Mouse (Mus musculus) forebrain, embryonic 11.5 days (tissue): ENCODE data around the gene Per1. TPM values are rescaled to one million over a fixed set of nuclear protein-coding genes. Genes with fewer than 3 reads are reported as not detected.

Experiments used
- ATAC-seq: fragments of 200-750 bp; cut with Nextera tagmentation; replicated peaks from 2 replicates; pipeline ENCODE4 v1.8.0; 2017; ENCODE audit warnings: moderate TSS enrichment; ENCODE audit not compliant: low FRiP score
- DNase-seq: peaks from one replicate; pipeline ENCODE4 v3.0.0-alpha.2; 2017; ENCODE audit warnings: low spot score
- H3K27ac ChIP-seq: fragments of 300-500 bp; sonication (generic); 2 replicates; pipeline ENCODE4 v1.5.1; 2014; ENCODE audit warnings: low read depth, low read length
- H3K27me3 ChIP-seq: fragments of 300-500 bp; sonication (generic); 2 replicates; pipeline ENCODE4 v1.6.1; 2014; ENCODE audit warnings: mild to moderate bottlenecking, low read length, mixed read lengths; ENCODE audit not compliant: control insufficient read depth, insufficient read depth
- H3K36me3 ChIP-seq: fragments of 300-500 bp; sonication (generic); 2 replicates; pipeline ENCODE4 v1.6.1; 2014; ENCODE audit warnings: mild to moderate bottlenecking, low read length, moderate library complexity, mixed read lengths; ENCODE audit not compliant: control insufficient read depth, insufficient read depth
- H3K4me1 ChIP-seq: fragments of 300-500 bp; sonication (generic); replicated peaks from 2 replicates; pipeline ENCODE4 v1.6.1; 2014; ENCODE audit warnings: low read length, mixed read lengths; ENCODE audit not compliant: control insufficient read depth, insufficient read depth
- H3K4me2 ChIP-seq: fragments of 300-500 bp; sonication (generic); 2 replicates; pipeline ENCODE4 v1.6.1; 2014; ENCODE audit warnings: low read depth, mild to moderate bottlenecking, low read length, moderate library complexity, mixed read lengths; ENCODE audit not compliant: severe bottlenecking
- H3K4me3 ChIP-seq: fragments of 300-500 bp; sonication (generic); 2 replicates; pipeline ENCODE4 v1.5.1; 2014; ENCODE audit warnings: low read depth, low read length
- H3K9ac ChIP-seq: fragments of 300-500 bp; sonication (generic); 2 replicates; pipeline ENCODE4 v1.6.1; 2014; ENCODE audit warnings: low read length
- H3K9me3 ChIP-seq: fragments of 300-500 bp; sonication (generic); 2 replicates; pipeline ENCODE4 v1.6.1; 2016; ENCODE audit warnings: low read length, mixed read lengths; ENCODE audit not compliant: control insufficient read depth
- WGBS: fragments of 180-500 bp; shearing (Covaris S2); extraction: QIAGEN DNeasy Blood & Tissue Kit; methylation state at CpG from one replicate; pipeline ENCODE4 v1.1.7; 2014; 5-methylcytosine and 5-hydroxymethylcytosine counted together
- polyA plus RNA-seq: library from polyadenylated mRNA; unstranded; fragments of >200 nt; fragmentation: Nextera tagmentation; extraction: Ambion mirVana; gene quantifications from 2 replicates; pipeline ENCODE4 v1.2.1, GENCODE M21; 2014

Per1 gene
- polyA plus RNA-seq, 1 experiment from 2014 or later: 8.2 TPM

GRCm38 (mm10) chr11:69085608-69086007 lies 9.4 kb upstream of the Per1 start:
- WGBS: 70% methylated on average over 6 of the region's 6 CpGs
- Histone ChIP-seq H3K9ac (no peak overlapping the region), H3K27me3 (no peaks in the 10 kb centered on the region), H3K9me3 (no peaks in the 10 kb centered on the region), H3K36me3 (no peaks in the 10 kb centered on the region), H3K27ac (no peak overlapping the region), H3K4me2 (no peak overlapping the region), H3K4me1 (peaks cover 10% of the 10 kb centered on the region; the same call in 1 of the 2 replicates), H3K4me3 (no peak overlapping the region)
- ATAC-seq: no peak
- DNase-seq: no peak

GRCm38 (mm10) chr11:69086390-69086789 lies 8.6 kb upstream of the Per1 start:
- H3K4me1 ChIP-seq: peaks cover 10% of the 10 kb centered on the region; the same call in 1 of the 2 replicates
- no peak overlapping the region for H3K4me3 ChIP-seq
- no peak for ATAC-seq
- no peaks in the 10 kb centered on the region for H3K27me3 ChIP-seq
- no peaks in the 10 kb centered on the region for H3K9me3 ChIP-seq
- H3K9ac ChIP-seq: no peak overlapping the region
- H3K27ac ChIP-seq: no peak overlapping the region
- no peak overlapping the region for H3K4me2 ChIP-seq
- DNase-seq: no peak
- 76% methylated on average over 6 of the region's 6 CpGs for WGBS
- no peaks in the 10 kb centered on the region; the same call in 1 of the 2 replicates for H3K36me3 ChIP-seq

- Histone ChIP-seq H3K9ac (no peak overlapping the region; the same call in 1 of the 2 replicates), H3K4me1 (peaks cover 10% of the 10 kb centered on the region; the same call in 1 of the 2 replicates), H3K9me3 (no peaks in the 10 kb centered on the region), H3K27me3 (no peaks in the 10 kb centered on the region), H3K4me3 (no peak overlapping the region), H3K4me2 (no peak overlapping the region), H3K36me3 (no peaks in the 10 kb centered on the region; the same call in 1 of the 2 replicates), H3K27ac (peak overlapping the region; percentile 27; the same call in 1 of the 2 replicates)
- ATAC-seq (no peak), DNase-seq (no peak)
- WGBS: 40% methylated on average over 4 of the region's 4 CpGs
Observed at GRCm38 (mm10) chr11:69087082-69087481, 7.9 kb upstream of the Per1 start.

GRCm38 (mm10) chr11:69087597-69087996 lies 7.4 kb upstream of the Per1 start:
- no peak overlapping the region for H3K27ac ChIP-seq
- 68% methylated on average over 2 of the region's 2 CpGs for WGBS
- no peaks in the 10 kb centered on the region for H3K9me3 ChIP-seq
- H3K9ac ChIP-seq: no peak overlapping the region
- DNase-seq: no peak
- H3K4me1 ChIP-seq: peaks cover 10% of the 10 kb centered on the region; the same call in 1 of the 2 replicates
- ATAC-seq: no peak
- H3K4me2 ChIP-seq: no peak overlapping the region
- H3K36me3 ChIP-seq: no peaks in the 10 kb centered on the region; the same call in 1 of the 2 replicates
- no peak overlapping the region for H3K4me3 ChIP-seq
- no peaks in the 10 kb centered on the region for H3K27me3 ChIP-seq

- Histone ChIP-seq H3K4me1 (peaks cover 10% of the 10 kb centered on the region; the same call in 1 of the 2 replicates), H3K27me3 (no peaks in the 10 kb centered on the region), H3K9me3 (no peaks in the 10 kb centered on the region), H3K4me3 (peak within 1 kb of the TSS; percentile 98), H3K27ac (peak within 1 kb of the TSS; percentile 82), H3K4me2 (peak within 1 kb of the TSS; percentile 93), H3K36me3 (no peaks in the 10 kb centered on the region; the same call in 1 of the 2 replicates), H3K9ac (peak within 1 kb of the TSS; percentile 98)
- WGBS: 1% methylated on average over 64 of the region's 67 CpGs
- ATAC-seq (peak; percentile 83), DNase-seq (peak; percentile 96)
Observed at GRCm38 (mm10) chr11:69088103-69088855, 6.7 kb upstream of the Per1 start, which contains the start of gene Vamp2. Vamp2 (plus strand) TSS chr11:69088490.

GRCm38 (mm10) chr11:69088856-69089615 lies 6.0 kb upstream of the Per1 start:
- no peaks in the 10 kb centered on the region; the same call in 1 of the 2 replicates for H3K36me3 ChIP-seq
- 10% methylated on average over 25 of the region's 25 CpGs for WGBS

GRCm38 (mm10) chr11:69089616-69090290 lies 5.3 kb upstream of the Per1 start:
- H3K4me2 ChIP-seq: peak overlapping the region; percentile 93
- peak overlapping the region; percentile 98 for H3K4me3 ChIP-seq
- ATAC-seq: no peak
- H3K4me1 ChIP-seq: peaks cover 10% of the 10 kb centered on the region; the same call in 1 of the 2 replicates
- DNase-seq: no peak
- peak overlapping the region; percentile 98; the same call in 1 of the 2 replicates for H3K9ac ChIP-seq
- no peaks in the 10 kb centered on the region; the same call in 1 of the 2 replicates for H3K36me3 ChIP-seq
- WGBS: 89% methylated on average over 12 of the region's 12 CpGs
- H3K27ac ChIP-seq: no peak overlapping the region
- H3K27me3 ChIP-seq: no peaks in the 10 kb centered on the region
- no peaks in the 10 kb centered on the region for H3K9me3 ChIP-seq

More at GRCm38 (mm10) chr11:69088856-69089615, 6.0 kb upstream of the Per1 start:
- DNase-seq (no peak), ATAC-seq (peak; percentile 50)
- Histone ChIP-seq H3K27ac (peak overlapping the region; percentile 82), H3K4me3 (peak overlapping the region; percentile 98), H3K9ac (peak overlapping the region; percentile 98), H3K4me2 (peak overlapping the region; percentile 93), H3K27me3 (no peaks in the 10 kb centered on the region), H3K4me1 (peaks cover 10% of the 10 kb centered on the region; the same call in 1 of the 2 replicates), H3K9me3 (no peaks in the 10 kb centered on the region)

GRCm38 (mm10) chr11:69090367-69090766 lies 4.7 kb upstream of the Per1 start:
- no peaks in the 10 kb centered on the region for H3K27me3 ChIP-seq
- H3K9me3 ChIP-seq: no peaks in the 10 kb centered on the region
- H3K4me2 ChIP-seq: no peak overlapping the region
- WGBS: 71% methylated on average over 6 of the region's 6 CpGs
- H3K4me1 ChIP-seq: peaks cover 10% of the 10 kb centered on the region; the same call in 1 of the 2 replicates
- ATAC-seq (no peak), DNase-seq (no peak)
- no peaks in the 10 kb centered on the region; the same call in 1 of the 2 replicates for H3K36me3 ChIP-seq
- H3K9ac ChIP-seq: no peak overlapping the region
- H3K4me3 ChIP-seq: no peak overlapping the region
- no peak overlapping the region for H3K27ac ChIP-seq
